In the genomic region with DNA sequence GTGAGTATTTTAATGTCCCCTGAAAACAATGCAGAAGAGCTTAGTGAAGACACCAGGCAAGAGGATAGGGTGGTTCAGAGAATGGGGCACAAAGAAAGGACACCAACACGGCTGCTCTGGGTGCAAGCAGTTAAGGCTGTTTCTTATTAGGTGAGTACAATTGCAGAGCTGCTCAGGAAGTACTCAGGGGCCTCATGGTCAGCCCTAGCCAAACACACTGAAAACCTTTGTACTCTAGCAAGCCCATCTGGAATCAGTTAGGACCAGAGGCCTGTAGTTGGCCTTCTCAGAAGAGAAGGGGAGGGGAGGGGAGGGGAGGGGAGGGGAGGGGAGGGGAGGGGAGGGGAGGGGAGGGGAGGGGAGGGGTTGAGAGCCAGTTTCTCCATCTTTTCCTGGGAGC, we compare ENCODE assay signal across 8 mouse cellular contexts. TPM values are rescaled to one million over a fixed set of nuclear protein-coding genes. Genes with fewer than 3 reads are reported as not detected.
DNase-seq lines count a peak whose midpoint lies in the region; ATAC-seq and TF ChIP-seq lines count a peak whose summit lies in the region.

No protein-coding gene starts in this region.

- TF ChIP-seq POLR2A in embryonic fibroblast, embryonic 13.5 days (IDR thresholded peaks at IDR 0.05; ENCODE audit: low read depth, low read length): no peak

- H3K27ac ChIP-seq in kidney, embryonic 15.5 days: peak overlapping the region; percentile 75
- H3K27ac ChIP-seq in embryonic fibroblast, embryonic 13.5 days (ENCODE audit: insufficient read depth, low read length): peak overlapping the region; percentile 96
- 0 out of 2 replicates have a peak overlapping the region, but pooled peaks have one; percentile 16 for H3K27ac ChIP-seq in hindbrain, embryonic 16.5 days (ENCODE audit: low read depth, low read length)
- H3K27ac ChIP-seq in neural tube, embryonic 11.5 days (ENCODE audit: low read depth, low read length): peak overlapping the region; percentile 81; the same call in 1 of the 2 replicates

- no peaks in the 10 kb centered on the region for H3K27me3 ChIP-seq in kidney, embryonic 15.5 days
- no peaks in the 10 kb centered on the region for H3K27me3 ChIP-seq in hindbrain, embryonic 16.5 days (replicated peaks; ENCODE audit: control insufficient read depth, insufficient read depth, low read length)
- no peaks in the 10 kb centered on the region for H3K27me3 ChIP-seq in neural tube, embryonic 11.5 days (ENCODE audit: control insufficient read depth, insufficient read depth, low read length)

- H3K9me3 ChIP-seq in kidney, embryonic 15.5 days (replicated peaks): no peaks in the 10 kb centered on the region
- H3K9me3 ChIP-seq in hindbrain, embryonic 16.5 days (ENCODE audit: control insufficient read depth, low read length): no peaks in the 10 kb centered on the region
- H3K9me3 ChIP-seq in neural tube, embryonic 11.5 days (ENCODE audit: control insufficient read depth, low read length): no peaks in the 10 kb centered on the region

- no peak overlapping the region for H3K4me3 ChIP-seq in kidney, embryonic 15.5 days (replicated peaks)
- H3K4me3 ChIP-seq in embryonic fibroblast, embryonic 13.5 days (ENCODE audit: insufficient read depth, low read length): no peak overlapping the region
- H3K4me3 ChIP-seq in hindbrain, embryonic 16.5 days (ENCODE audit: low read length): no peak overlapping the region
- H3K4me3 ChIP-seq in neural tube, embryonic 11.5 days (ENCODE audit: low read depth, low read length): no peak overlapping the region

- peaks cover 54% of the 10 kb centered on the region for H3K4me1 ChIP-seq in kidney, embryonic 15.5 days
- H3K4me1 ChIP-seq in embryonic fibroblast, embryonic 13.5 days (ENCODE audit: control insufficient read depth, insufficient read depth, low read length): peaks cover 32% of the 10 kb centered on the region
- peaks cover 20% of the 10 kb centered on the region for H3K4me1 ChIP-seq in hindbrain, embryonic 16.5 days (ENCODE audit: control insufficient read depth, insufficient read depth, low read depth, low read length)
- H3K4me1 ChIP-seq in neural tube, embryonic 11.5 days (ENCODE audit: control insufficient read depth, insufficient read depth, low read length): peaks cover 8% of the 10 kb centered on the region; the same call in 1 of the 2 replicates

- no peak for DNase-seq in kidney, adult 8-10 months
- peak; percentile 47 for DNase-seq in neural tube, embryonic 11.5 days (ENCODE audit: low spot score)
- no peak for DNase-seq in layer of hippocampus, postnatal 36 days
- no peak for DNase-seq in adrenal gland, adult 18-20 months (ENCODE audit: low spot score in 2 of 2)
- DNase-seq in left cerebral cortex, postnatal 25 days (ENCODE audit: low spot score in 2 of 2): no peak

- no peak for TF ChIP-seq CTCF in embryonic fibroblast, embryonic 13.5 days (IDR thresholded peaks at IDR 0.05; ENCODE audit: borderline replicate concordance, insufficient read depth, low read length)

- no peak overlapping the region for H3K4me2 ChIP-seq in kidney, embryonic 15.5 days
- H3K4me2 ChIP-seq in hindbrain, embryonic 16.5 days (ENCODE audit: low read length): no peak overlapping the region
- H3K4me2 ChIP-seq in neural tube, embryonic 11.5 days (ENCODE audit: low read depth): no peak overlapping the region

- H3K36me3 ChIP-seq in kidney, embryonic 15.5 days: no peaks in the 10 kb centered on the region
- H3K36me3 ChIP-seq in hindbrain, embryonic 16.5 days (ENCODE audit: control insufficient read depth, insufficient read depth, low read length): no peaks in the 10 kb centered on the region
- no peaks in the 10 kb centered on the region for H3K36me3 ChIP-seq in neural tube, embryonic 11.5 days (ENCODE audit: control insufficient read depth, insufficient read depth, low read length)

- intact Hi-C loops in left cerebral cortex, postnatal 25 days (cut with DNase I): no loop called here

- H3K9ac ChIP-seq in kidney, embryonic 15.5 days: no peak overlapping the region
- no peak overlapping the region for H3K9ac ChIP-seq in hindbrain, embryonic 16.5 days (ENCODE audit: low read depth, low read length)
- H3K9ac ChIP-seq in neural tube, embryonic 11.5 days (ENCODE audit: low read length): no peak overlapping the region; the same call in 1 of the 2 replicates

- WGBS in kidney, embryonic 15.5 days: 8% methylated on average over 1 of the region's 1 CpGs
- WGBS in hindbrain, embryonic 16.5 days: 22% methylated on average over 1 of the region's 1 CpGs
- 0% methylated on average over 1 of the region's 1 CpGs for WGBS in neural tube, embryonic 11.5 days

- ATAC-seq in kidney, embryonic 15.5 days (replicated peaks; ENCODE audit: low FRiP score): no peak
- no peak for ATAC-seq in hindbrain, embryonic 16.5 days
- no peak for ATAC-seq in neural tube, embryonic 11.5 days (ENCODE audit: insufficient read depth, low FRiP score, low TSS enrichment)

RNA-seq across cellular contexts. Expression of a gene that starts 52.2 kb away (rescaled TPM):
- polyA plus RNA-seq in kidney, embryonic 15.5 days (2015; fragmentation: Nextera tagmentation; extraction: Ambion mirVana): 41.6 and 47.7 TPM in 2 replicates
- polyA plus RNA-seq in embryonic fibroblast, embryonic 13.5 days (2011; ENCODE audit: insufficient read length, low read depth, missing spikeins): 228 and 253 TPM in 2 replicates
- polyA plus RNA-seq in hindbrain, embryonic 16.5 days (2015; fragmentation: Nextera tagmentation; extraction: Ambion mirVana): 122 and 140 TPM in 2 replicates
- 123 and 125 TPM in 2 replicates for polyA plus RNA-seq in neural tube, embryonic 11.5 days (2014; fragmentation: Nextera tagmentation; extraction: Ambion mirVana)
- total RNA-seq in layer of hippocampus, postnatal 36 days (2021): 100 to 1,000 TPM; 239 to 256 TPM
- 10 to 100 TPM; 41.0 to 48.5 TPM for total RNA-seq in adrenal gland, adult 18-20 months (2021)
- total RNA-seq in left cerebral cortex, postnatal 25 days (2021): 100 to 1,000 TPM; 244 to 265 TPM

Comparison
In these comparisons a context has a peak if more than half of its experiments do, and no peak if none do; other contexts are left out.
1. H3K27ac ChIP-seq: peak in every context shown above with its lines; median percentile 96 in embryonic fibroblast, embryonic 13.5 days; 81 in neural tube, embryonic 11.5 days; 75 in kidney, embryonic 15.5 days; 16 in hindbrain, embryonic 16.5 days.